Mouse (Mus musculus): ENCODE data around the gene Rd3l.

DNA sequence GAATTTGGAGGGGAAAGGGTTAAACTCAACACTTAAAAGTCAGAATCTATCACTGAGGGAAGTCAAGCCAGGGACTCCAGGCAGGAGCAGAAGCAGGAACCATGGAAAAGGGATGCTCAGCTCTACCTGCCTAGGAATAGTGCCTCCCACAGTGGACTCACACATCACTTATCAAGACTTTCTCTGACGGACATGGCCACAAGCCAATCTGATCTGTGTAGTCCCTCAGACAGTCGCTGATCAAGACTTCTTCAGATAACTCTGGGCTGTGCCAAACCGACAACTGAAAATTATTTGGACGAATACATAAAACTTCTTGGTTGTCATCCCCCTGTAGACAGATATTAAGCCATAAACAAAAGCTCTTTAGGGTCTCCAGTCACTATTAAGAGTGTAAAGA, 11.0 kb downstream of the Rd3l start:
- TF ChIP-seq EP300 (IDR thresholded peaks at IDR 0.05; ENCODE audit: insufficient read depth, low read depth, low read length) (no peak), CTCF (IDR thresholded peaks at IDR 0.05) (no peak)

Measured in heart, adult 2 months (tissue).